Mouse (Mus musculus) heart, embryonic 11.5 days (tissue): ENCODE measurements around the gene Nek5. TPM values are rescaled to one million over a fixed set of nuclear protein-coding genes. Genes with fewer than 3 reads are reported as not detected.

Experiments used
- ATAC-seq: fragments of 200-750 bp; cut with Nextera tagmentation; replicated peaks from 2 replicates; pipeline ENCODE4 v1.8.0; 2017; ENCODE audit warnings: moderate library complexity; ENCODE audit not compliant: insufficient number of reproducible peaks, low FRiP score, low TSS enrichment
- H3K27ac ChIP-seq: fragments of 300-500 bp; sonication (generic); 2 replicates; pipeline ENCODE4 v1.5.1; 2014; ENCODE audit warnings: mild to moderate bottlenecking, low read depth, low read length
- H3K27me3 ChIP-seq: fragments of 300-500 bp; sonication (generic); 2 replicates; pipeline ENCODE4 v1.6.1; 2014; ENCODE audit warnings: mild to moderate bottlenecking, low read length, mixed read lengths; ENCODE audit not compliant: control insufficient read depth, insufficient read depth
- H3K36me3 ChIP-seq: fragments of 300-500 bp; sonication (generic); 2 replicates; pipeline ENCODE4 v1.6.1; 2014; ENCODE audit warnings: mild to moderate bottlenecking, low read length, moderate library complexity, mixed read lengths; ENCODE audit not compliant: control insufficient read depth, insufficient read depth
- H3K4me1 ChIP-seq: fragments of 300-500 bp; sonication (generic); 2 replicates; pipeline ENCODE4 v1.6.1; 2014; ENCODE audit warnings: low read length; ENCODE audit not compliant: control insufficient read depth, insufficient read depth
- H3K4me2 ChIP-seq: fragments of 300-500 bp; sonication (generic); 2 replicates; pipeline ENCODE4 v1.6.1; 2014; ENCODE audit warnings: mild to moderate bottlenecking, moderate library complexity
- H3K4me3 ChIP-seq: fragments of 300-500 bp; sonication (generic); 2 replicates; pipeline ENCODE4 v1.5.1; 2014; ENCODE audit warnings: low read depth, low read length
- H3K9ac ChIP-seq: fragments of 300-500 bp; sonication (generic); 2 replicates; pipeline ENCODE4 v1.6.1; 2014; ENCODE audit warnings: mild to moderate bottlenecking, low read depth, low read length, moderate library complexity
- H3K9me3 ChIP-seq: fragments of 300-500 bp; sonication (generic); replicated peaks from 2 replicates; pipeline ENCODE4 v1.6.1; 2016; ENCODE audit warnings: low read length; ENCODE audit not compliant: control insufficient read depth
- WGBS: fragments of 180-500 bp; shearing (Covaris S2); extraction: QIAGEN DNeasy Blood & Tissue Kit; methylation state at CpG from one replicate; pipeline ENCODE4 v1.1.7; 2014; ENCODE audit not compliant: insufficient replicate concordance; 5-methylcytosine and 5-hydroxymethylcytosine counted together
- polyA plus RNA-seq: library from polyadenylated mRNA; unstranded; fragments of >200 nt; fragmentation: Nextera tagmentation; extraction: Ambion mirVana; gene quantifications from 2 replicates; pipeline ENCODE4 v1.2.1, GENCODE M21; 2014

The Nek5 gene
- polyA plus RNA-seq, 1 experiment from 2014 or later, result 0.27 TPM

DNA sequence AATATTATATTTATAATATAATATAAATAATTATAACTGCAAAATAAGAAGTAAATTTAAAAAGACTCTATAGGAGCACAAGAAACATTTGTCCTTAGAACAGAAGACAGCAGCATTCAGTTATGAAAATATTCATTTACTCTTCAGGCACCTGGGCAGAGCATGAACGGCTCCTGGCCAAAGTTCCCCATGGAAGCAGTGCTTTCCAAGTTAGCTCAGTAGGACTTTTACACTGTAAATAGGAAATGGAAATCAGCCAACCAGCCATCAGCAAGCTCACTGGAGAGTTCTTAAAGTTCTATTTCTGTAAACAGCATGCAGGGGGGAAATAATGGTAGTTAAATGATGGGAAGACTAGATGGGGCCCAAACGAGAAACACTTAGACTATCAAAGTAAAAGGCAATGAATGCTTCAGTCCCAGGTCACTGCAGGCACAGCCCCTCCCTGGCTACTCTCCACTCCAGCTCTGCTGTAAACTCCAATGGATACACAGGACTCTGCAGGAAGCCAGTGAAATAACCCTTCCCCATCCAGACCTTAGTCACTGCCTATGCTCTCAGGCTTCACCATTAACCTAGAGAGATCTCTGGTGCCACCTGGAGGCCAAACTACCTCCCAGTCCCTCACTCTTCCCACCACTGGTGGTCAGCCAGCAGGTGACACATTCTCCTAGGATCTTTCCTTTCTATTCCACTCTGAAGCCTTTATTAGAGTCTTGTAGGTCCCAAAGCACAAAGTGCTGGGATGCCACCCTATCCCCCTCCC lies 77.0 kb downstream of the Nek5 start:
- WGBS, result 76% methylated on average over 2 of the region's 2 CpGs
- ATAC-seq, result peak; percentile 46; the same call in 1 of the 2 replicates
- no peaks in the 10 kb centered on the region for H3K27me3 ChIP-seq
- no peak overlapping the region for H3K9ac ChIP-seq
- H3K36me3 ChIP-seq, result no peaks in the 10 kb centered on the region
- H3K4me3 ChIP-seq, result no peak overlapping the region
- no peak overlapping the region for H3K27ac ChIP-seq
- no peaks in the 10 kb centered on the region for H3K9me3 ChIP-seq
- H3K4me2 ChIP-seq, result no peak overlapping the region
- no peaks in the 10 kb centered on the region for H3K4me1 ChIP-seq

DNA sequence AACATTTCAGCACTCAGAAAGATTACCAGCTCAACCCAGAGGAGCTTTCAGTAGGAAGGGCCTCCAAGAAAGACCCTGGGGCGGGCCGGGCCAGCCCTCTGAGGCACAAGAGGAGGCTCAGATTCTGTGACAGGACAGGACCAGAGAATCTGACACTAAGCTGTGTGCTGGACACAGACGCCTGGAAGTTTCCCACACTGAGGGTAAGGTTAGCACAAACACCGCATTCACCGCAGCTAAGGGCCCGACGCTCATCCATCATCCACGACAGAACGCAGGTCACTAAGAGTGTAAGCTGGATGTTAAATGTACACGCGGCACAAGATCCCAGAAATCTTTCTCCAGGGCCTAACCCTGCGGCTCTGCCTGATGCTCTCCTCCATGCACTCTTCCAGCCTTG lies 81.1 kb downstream of the Nek5 start:
- 0 out of 2 replicates have a peak, but pooled peaks cover 3% of the 10 kb centered on the region for H3K27me3 ChIP-seq
- no peak overlapping the region for H3K9ac ChIP-seq
- no peak overlapping the region for H3K4me2 ChIP-seq
- 0 out of 2 replicates have a peak, but pooled peaks have one; percentile 11 for ATAC-seq
- no peaks in the 10 kb centered on the region for H3K36me3 ChIP-seq
- H3K4me1 ChIP-seq, result 0 out of 2 replicates have a peak, but pooled peaks cover 4% of the 10 kb centered on the region
- WGBS, result 48% methylated on average over 12 of the region's 12 CpGs
- H3K4me3 ChIP-seq, result no peak overlapping the region
- H3K27ac ChIP-seq, result no peak overlapping the region
- H3K9me3 ChIP-seq, result no peaks in the 10 kb centered on the region

DNA sequence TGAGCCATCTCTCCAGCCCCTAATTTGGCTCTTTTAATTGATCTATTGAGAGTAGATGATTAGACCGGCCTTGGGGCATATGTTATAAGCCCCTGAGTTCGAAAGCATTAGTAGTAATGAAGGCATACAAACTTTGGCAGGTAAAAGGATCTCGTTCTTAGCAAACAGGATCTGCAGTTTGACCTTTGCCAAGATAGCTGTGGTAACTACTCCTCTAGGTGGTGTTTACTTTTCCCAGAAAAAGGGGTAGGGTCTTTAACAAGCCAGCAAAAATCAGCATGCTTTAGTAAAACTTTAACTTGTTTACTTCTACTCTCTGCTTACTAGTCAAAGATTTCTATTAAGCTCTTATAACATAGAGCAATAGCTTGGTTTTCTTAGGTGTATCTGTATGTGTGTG lies 82.3 kb downstream of the Nek5 start:
- WGBS, result 78% methylated on average over 3 of the region's 3 CpGs

DNA sequence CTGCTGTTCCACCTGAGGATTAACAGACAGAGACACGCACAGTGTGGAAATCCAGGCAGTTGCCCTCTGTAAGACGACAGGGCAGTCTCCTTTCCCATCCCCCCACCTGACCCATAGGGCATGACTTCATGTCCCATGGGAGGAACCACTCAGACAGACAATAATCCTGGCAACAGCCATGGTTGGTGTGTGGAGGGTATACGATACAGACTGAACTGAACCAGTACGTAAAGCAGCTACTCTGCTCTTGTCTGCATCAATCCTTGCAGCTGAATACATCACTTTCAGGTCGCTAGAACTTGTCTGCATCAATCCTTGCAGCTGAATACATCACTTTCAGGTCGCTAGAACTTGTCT lies 84.7 kb downstream of the Nek5 start:
- no peak overlapping the region for H3K4me3 ChIP-seq
- 0 out of 2 replicates have a peak, but pooled peaks cover 4% of the 10 kb centered on the region for H3K4me1 ChIP-seq
- H3K9me3 ChIP-seq, result no peaks in the 10 kb centered on the region
- H3K4me2 ChIP-seq, result no peak overlapping the region
- 52% methylated on average over 6 of the region's 6 CpGs for WGBS
- 0 out of 2 replicates have a peak, but pooled peaks cover 3% of the 10 kb centered on the region for H3K27me3 ChIP-seq
- no peak overlapping the region for H3K9ac ChIP-seq
- no peak for ATAC-seq
- no peaks in the 10 kb centered on the region for H3K36me3 ChIP-seq
- no peak overlapping the region for H3K27ac ChIP-seq

More for the DNA sequence above, 82.3 kb downstream of the Nek5 start:
- H3K27ac ChIP-seq, result no peak overlapping the region
- H3K4me3 ChIP-seq, result no peak overlapping the region
- H3K36me3 ChIP-seq, result no peaks in the 10 kb centered on the region
- ATAC-seq, result no peak
- no peak overlapping the region for H3K4me2 ChIP-seq
- H3K27me3 ChIP-seq, result 0 out of 2 replicates have a peak, but pooled peaks cover 3% of the 10 kb centered on the region
- H3K4me1 ChIP-seq, result 0 out of 2 replicates have a peak, but pooled peaks cover 4% of the 10 kb centered on the region
- no peaks in the 10 kb centered on the region for H3K9me3 ChIP-seq
- H3K9ac ChIP-seq, result no peak overlapping the region

DNA sequence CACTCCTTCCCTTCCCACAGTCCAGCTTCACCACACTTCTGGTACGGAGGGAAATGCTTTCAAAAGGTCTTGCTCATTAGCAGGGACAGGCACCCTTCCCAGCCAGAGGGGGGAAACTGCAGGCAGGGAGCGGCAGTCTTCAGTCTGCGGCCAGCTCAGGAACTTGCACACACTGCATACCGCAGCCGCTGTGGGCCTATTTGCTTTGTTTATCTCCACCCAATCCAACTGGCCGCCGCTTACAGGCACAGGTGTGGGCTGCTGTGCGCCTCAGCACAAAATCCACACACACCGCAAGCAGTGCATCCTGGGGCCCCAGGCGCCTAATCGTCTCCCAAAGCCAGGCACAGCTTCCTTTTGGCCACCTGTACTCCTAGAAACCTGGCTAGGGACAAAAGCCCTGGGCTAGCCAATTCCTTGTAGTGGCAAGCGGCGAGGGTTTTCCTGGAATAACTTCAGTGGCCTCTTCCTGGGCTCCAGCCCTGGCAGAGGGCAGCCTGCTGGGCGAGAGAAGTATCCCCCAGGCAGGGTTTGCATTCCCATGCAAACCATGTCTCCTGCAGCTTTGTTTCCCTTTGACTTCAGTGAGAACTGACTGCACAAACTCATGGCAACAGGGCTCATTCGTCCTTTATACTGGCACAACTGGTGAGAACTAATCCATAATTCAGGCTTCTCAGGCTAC lies 85.2 kb downstream of the Nek5 start:
- H3K4me3 ChIP-seq, result no peak overlapping the region
- H3K9ac ChIP-seq, result no peak overlapping the region
- 14% methylated on average over 15 of the region's 15 CpGs for WGBS

DNA sequence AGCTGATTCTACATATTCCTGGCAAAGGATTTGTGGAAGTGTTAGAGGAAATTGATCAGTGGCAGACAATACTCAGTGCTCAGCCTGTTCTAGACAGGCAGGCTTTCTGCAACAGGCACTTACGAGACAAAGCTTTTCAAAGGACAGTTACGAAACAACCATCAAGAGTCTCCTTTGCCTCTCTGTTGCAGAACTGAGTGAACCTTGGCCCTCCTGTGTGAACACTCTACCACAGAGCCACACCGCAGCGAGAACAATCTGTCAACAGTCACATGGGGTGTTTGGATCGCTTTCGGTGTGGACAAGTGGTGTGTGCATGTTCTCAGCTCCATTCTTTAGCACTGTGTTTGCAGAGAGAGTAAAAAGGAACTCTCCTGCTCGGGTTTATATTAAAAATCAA lies 87.8 kb downstream of the Nek5 start:
- WGBS, result 61% methylated on average over 7 of the region's 7 CpGs
- Histone ChIP-seq H3K4me3 (no peak overlapping the region), H3K9me3 (no peaks in the 10 kb centered on the region), H3K36me3 (no peaks in the 10 kb centered on the region), H3K27me3 (0 out of 2 replicates have a peak, but pooled peaks cover 3% of the 10 kb centered on the region), H3K4me2 (no peak overlapping the region), H3K4me1 (0 out of 2 replicates have a peak, but pooled peaks cover 4% of the 10 kb centered on the region), H3K9ac (no peak overlapping the region), H3K27ac (no peak overlapping the region)
- no peak for ATAC-seq

More for the DNA sequence above, 85.2 kb downstream of the Nek5 start:
- 0 out of 2 replicates have a peak, but pooled peaks cover 3% of the 10 kb centered on the region for H3K27me3 ChIP-seq
- H3K4me2 ChIP-seq, result peak overlapping the region; percentile 38
- H3K9me3 ChIP-seq, result no peaks in the 10 kb centered on the region
- ATAC-seq, result no peak
- H3K4me1 ChIP-seq, result 0 out of 2 replicates have a peak, but pooled peaks cover 4% of the 10 kb centered on the region
- no peak overlapping the region for H3K27ac ChIP-seq
- no peaks in the 10 kb centered on the region for H3K36me3 ChIP-seq

DNA sequence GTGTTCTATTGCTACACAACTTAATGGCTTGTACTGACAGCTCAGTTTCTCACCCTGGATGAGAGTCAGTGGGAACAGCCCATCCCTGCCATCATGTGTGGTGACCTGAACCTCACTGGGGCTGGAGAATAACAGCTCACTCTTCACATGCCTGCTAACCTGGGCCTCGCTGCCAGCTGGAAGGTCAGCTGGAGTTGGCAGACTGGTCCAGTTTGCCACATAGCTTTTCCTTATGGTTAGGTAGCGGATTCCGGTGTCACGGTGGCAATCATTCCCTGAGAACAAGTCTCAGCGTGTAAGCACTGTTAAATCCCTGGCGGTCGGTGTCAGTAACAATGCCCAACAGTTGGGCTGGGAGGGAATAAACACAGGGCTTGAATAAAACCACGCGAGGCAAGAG lies 88.7 kb downstream of the Nek5 start:
- Histone ChIP-seq H3K9ac (no peak overlapping the region), H3K4me1 (0 out of 2 replicates have a peak, but pooled peaks cover 4% of the 10 kb centered on the region), H3K36me3 (no peaks in the 10 kb centered on the region), H3K9me3 (no peaks in the 10 kb centered on the region), H3K27ac (no peak overlapping the region), H3K27me3 (0 out of 2 replicates have a peak, but pooled peaks cover 3% of the 10 kb centered on the region), H3K4me3 (no peak overlapping the region), H3K4me2 (no peak overlapping the region)
- 88% methylated on average over 9 of the region's 9 CpGs for WGBS
- no peak for ATAC-seq

DNA sequence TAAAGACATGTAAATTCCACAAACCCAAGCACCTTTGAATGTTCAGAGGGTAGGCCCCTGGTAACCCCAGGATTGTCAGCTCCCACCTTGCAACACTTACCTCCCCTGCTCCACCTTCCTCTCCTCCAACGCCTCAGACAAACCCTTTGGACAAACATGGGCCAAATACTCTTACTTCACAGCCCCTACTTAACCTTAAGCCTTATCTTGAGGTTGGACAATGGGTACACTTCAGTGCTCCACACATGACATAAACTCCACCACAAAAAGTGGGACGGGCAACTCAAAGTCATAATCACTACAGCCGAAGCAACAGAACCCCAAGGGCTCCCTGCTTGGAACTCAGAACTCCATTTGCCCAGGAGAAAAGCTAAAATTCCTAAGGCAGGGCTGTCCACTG lies 93.9 kb downstream of the Nek5 start:
- no peak overlapping the region for H3K9ac ChIP-seq
- no peak overlapping the region for H3K4me2 ChIP-seq
- no peaks in the 10 kb centered on the region for H3K4me1 ChIP-seq
- ATAC-seq, result no peak
- no peaks in the 10 kb centered on the region for H3K36me3 ChIP-seq
- H3K4me3 ChIP-seq, result no peak overlapping the region
- no peak overlapping the region for H3K27ac ChIP-seq
- 75% methylated on average over 3 of the region's 3 CpGs for WGBS
- no peaks in the 10 kb centered on the region for H3K9me3 ChIP-seq
- H3K27me3 ChIP-seq, result no peaks in the 10 kb centered on the region
